Mouse (Mus musculus): ENCODE results near the gene Cnot2. TPM values are rescaled to one million over a fixed set of nuclear protein-coding genes. Genes with fewer than 3 reads are reported as not detected.

Cnot2 gene
- polyA plus RNA-seq, 1 experiment from 2014 or later, result 124 TPM

DNA sequence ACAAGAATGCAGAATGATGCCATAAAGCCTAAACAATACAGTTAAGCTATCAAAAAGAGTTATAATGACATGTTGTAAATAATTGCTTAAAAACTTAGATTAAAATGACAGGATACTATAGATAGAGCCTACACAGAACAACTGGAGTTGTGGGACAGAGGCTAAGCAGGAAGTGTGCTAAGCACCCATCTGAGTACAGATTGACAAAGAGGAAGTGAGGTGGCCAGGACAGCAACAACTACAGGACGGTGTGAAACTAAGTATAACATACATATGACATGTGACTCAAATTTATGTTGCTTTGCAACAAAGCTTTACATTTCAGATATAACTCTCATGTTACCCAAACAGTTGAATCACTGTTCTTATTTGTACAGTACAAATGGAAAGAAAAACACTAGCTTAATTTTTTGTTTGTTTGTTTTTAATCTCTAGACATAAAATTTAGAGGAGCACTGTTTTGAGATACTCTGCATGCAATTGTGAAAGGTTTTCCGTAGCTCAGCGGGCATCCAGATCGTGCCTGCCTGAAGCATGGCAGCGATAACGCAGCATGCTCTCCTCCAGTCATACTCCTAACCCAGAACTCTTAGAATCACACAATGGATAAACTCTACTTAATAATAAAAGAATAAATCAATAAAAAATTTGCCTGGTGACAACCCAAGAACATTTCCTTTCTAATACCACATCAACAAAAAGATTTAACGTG, 75.9 kb downstream of the Cnot2 start:
- 92% methylated on average over 7 of the region's 7 CpGs for WGBS
- no peak overlapping the region for H3K27ac ChIP-seq (replicated peaks)
- H3K27me3 ChIP-seq (replicated peaks; ENCODE audit: low read depth, poor library complexity, severe bottlenecking), result no peaks in the 10 kb centered on the region
- H3K4me3 ChIP-seq, result no peak overlapping the region
- H3K4me1 ChIP-seq, result no peaks in the 10 kb centered on the region
- H3K36me3 ChIP-seq (replicated peaks), result peaks cover 15% of the 10 kb centered on the region
- H3K9me3 ChIP-seq, result no peaks in the 10 kb centered on the region
- no peak for DNase-seq (ENCODE audit: low spot score)

DNA sequence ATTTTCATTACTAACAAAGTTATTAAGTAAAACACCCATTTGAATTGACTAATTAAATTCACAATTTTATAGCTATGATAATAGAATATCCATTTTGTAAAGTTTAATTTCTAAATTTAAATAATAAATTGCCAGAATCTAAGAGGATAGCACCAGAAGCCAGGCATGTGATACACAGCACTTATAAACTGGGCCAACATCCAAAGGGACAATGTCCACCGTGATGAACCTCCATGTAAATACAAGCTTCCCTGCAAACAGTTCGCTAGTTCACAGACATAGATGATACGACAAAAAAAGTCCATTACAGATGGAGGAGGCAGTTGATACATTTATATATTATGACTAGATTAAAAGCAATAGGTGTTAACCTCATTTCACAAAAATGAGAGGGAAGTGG, 88.5 kb downstream of the Cnot2 start:
- no peak overlapping the region for H3K27ac ChIP-seq (replicated peaks)
- H3K4me1 ChIP-seq, result no peaks in the 10 kb centered on the region
- no peaks in the 10 kb centered on the region for H3K9me3 ChIP-seq
- H3K4me3 ChIP-seq, result no peak overlapping the region
- DNase-seq (ENCODE audit: low spot score), result no peak
- no peaks in the 10 kb centered on the region for H3K27me3 ChIP-seq (replicated peaks; ENCODE audit: low read depth, poor library complexity, severe bottlenecking)
- peaks cover 77% of the 10 kb centered on the region for H3K36me3 ChIP-seq (replicated peaks)
- 93% methylated on average over 3 of the region's 3 CpGs for WGBS

DNA sequence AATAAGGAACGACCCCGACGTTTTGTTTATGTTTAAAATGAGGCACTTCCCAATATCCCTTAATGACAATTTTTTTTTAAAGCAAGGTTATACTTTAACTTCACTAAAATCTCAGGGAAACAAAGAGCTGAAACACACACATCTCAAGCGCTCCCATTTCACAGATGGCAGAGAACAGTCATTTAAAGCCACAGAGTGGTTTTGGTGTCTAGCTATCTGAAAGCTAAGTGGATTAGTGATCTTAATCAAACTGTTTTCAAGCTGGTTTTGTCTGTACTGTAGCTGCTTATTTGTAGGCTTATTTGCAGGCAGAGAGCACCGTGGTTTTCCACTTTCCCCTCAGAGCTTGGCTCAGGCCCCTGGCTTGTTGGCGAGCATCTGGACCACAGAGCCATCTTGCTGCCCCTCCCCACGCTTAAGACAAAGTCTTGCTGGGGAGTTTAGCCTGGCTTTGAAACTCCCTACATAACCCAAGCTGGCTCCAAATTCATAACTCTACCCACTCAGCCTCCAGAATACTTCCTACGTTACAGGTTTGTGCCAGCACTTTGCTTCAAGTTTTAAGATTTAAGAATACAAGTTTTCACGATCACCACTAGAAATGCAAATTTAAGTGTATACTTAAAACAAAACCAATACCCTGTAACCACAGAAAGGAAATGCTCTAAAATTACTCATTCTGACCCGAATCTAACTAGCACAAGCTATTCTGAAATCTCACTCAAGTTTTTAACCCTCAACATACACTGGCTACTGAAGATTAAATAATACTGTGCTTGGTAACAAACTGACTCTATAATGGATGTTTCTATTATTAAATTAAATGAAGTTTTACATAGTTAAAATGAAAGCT, 94.2 kb downstream of the Cnot2 start:
- Histone ChIP-seq H3K4me3 (no peak overlapping the region), H3K27ac (replicated peaks) (no peak overlapping the region), H3K27me3 (replicated peaks; ENCODE audit: low read depth, poor library complexity, severe bottlenecking) (no peaks in the 10 kb centered on the region), H3K9me3 (no peaks in the 10 kb centered on the region), H3K4me1 (no peaks in the 10 kb centered on the region), H3K36me3 (replicated peaks) (peaks cover 76% of the 10 kb centered on the region)
- no peak for DNase-seq (ENCODE audit: low spot score)
- 91% methylated on average over 10 of the region's 10 CpGs for WGBS

DNA sequence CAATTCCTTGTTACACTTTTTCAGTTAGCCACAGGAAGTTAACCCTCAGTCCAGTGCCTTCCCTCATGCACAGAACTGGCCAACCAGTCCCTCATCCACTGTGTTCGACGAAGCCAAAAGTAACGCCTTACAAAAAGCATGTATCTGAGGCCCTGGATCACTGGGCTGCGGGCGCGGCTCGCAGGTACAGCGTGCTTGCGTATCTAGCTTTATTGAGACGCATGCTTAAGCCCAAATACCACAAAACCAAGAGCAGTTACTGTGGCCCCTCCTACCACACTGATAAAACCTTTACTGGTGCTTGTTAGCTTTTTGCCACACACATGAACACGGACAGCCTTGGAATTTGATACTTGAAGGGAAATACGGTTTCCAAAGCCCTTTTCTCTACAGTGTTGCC, 99.4 kb downstream of the Cnot2 start:
- no peak overlapping the region for H3K27ac ChIP-seq (replicated peaks)
- no peaks in the 10 kb centered on the region for H3K4me1 ChIP-seq

DNA sequence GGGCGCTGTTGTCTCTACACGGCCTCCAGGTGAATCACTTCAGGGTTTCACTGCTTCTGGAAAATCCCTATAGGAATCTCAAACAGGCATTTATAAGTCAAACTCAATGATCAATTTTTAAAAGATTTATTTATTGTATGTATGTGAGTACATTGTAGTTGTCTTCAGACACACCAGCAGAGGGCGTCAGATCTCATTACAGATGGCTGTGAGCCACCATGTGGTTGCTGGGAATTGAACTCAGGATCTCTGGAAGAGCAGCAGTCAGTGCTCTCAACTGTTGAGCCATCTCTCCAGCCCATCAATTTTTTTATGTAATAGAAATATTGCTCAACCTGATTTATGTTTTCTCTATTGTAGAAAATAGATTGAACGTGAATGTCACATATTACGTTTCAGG, 100.3 kb downstream of the Cnot2 start:
- 90% methylated on average over 5 of the region's 5 CpGs for WGBS
- H3K4me3 ChIP-seq, result no peak overlapping the region

More for the DNA sequence above, 99.4 kb downstream of the Cnot2 start:
- Histone ChIP-seq H3K9me3 (peaks cover 2% of the 10 kb centered on the region; the same call in 1 of the 2 replicates), H3K4me3 (no peak overlapping the region), H3K36me3 (replicated peaks) (peaks cover 53% of the 10 kb centered on the region), H3K27me3 (replicated peaks; ENCODE audit: low read depth, poor library complexity, severe bottlenecking) (no peaks in the 10 kb centered on the region)
- no peak for DNase-seq (ENCODE audit: low spot score)
- WGBS, result 95% methylated on average over 12 of the region's 12 CpGs

DNA sequence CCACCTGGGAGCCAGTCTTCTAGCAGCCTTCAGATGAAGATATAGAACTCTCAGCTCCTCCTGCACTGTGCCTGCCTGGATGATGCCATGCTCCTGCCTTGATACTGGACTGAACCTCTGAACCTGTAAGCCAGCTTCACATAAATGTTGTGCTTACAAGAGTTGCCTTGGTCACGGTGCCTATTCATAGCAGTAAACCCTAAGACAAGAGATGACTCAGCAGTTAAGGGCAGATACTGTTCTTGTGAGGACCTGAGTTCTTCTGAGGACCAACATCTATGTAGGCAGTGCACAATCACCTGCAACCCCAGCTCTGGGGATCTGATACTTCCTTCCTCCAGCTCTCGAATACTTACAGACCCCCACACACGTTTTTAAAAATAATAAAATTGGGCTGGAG, 104.8 kb downstream of the Cnot2 start:
- H3K4me3 ChIP-seq, result no peak overlapping the region
- H3K27ac ChIP-seq (replicated peaks), result no peak overlapping the region
- peaks cover 4% of the 10 kb centered on the region; the same call in 1 of the 2 replicates for H3K36me3 ChIP-seq (replicated peaks)
- WGBS, result 91% methylated on average over 3 of the region's 3 CpGs
- peaks cover 19% of the 10 kb centered on the region for H3K27me3 ChIP-seq (replicated peaks; ENCODE audit: low read depth, poor library complexity, severe bottlenecking)
- H3K9me3 ChIP-seq, result peaks cover 5% of the 10 kb centered on the region; the same call in 1 of the 2 replicates
- H3K4me1 ChIP-seq, result peaks cover 28% of the 10 kb centered on the region
- no peak for DNase-seq (ENCODE audit: low spot score)

More for the DNA sequence above, 100.3 kb downstream of the Cnot2 start:
- no peak overlapping the region for H3K27ac ChIP-seq (replicated peaks)
- peaks cover 44% of the 10 kb centered on the region for H3K36me3 ChIP-seq (replicated peaks)
- peaks cover 5% of the 10 kb centered on the region; the same call in 1 of the 2 replicates for H3K9me3 ChIP-seq
- H3K27me3 ChIP-seq (replicated peaks; ENCODE audit: low read depth, poor library complexity, severe bottlenecking), result no peaks in the 10 kb centered on the region; the same call in 1 of the 2 replicates
- H3K4me1 ChIP-seq, result no peaks in the 10 kb centered on the region
- DNase-seq (ENCODE audit: low spot score), result no peak

DNA sequence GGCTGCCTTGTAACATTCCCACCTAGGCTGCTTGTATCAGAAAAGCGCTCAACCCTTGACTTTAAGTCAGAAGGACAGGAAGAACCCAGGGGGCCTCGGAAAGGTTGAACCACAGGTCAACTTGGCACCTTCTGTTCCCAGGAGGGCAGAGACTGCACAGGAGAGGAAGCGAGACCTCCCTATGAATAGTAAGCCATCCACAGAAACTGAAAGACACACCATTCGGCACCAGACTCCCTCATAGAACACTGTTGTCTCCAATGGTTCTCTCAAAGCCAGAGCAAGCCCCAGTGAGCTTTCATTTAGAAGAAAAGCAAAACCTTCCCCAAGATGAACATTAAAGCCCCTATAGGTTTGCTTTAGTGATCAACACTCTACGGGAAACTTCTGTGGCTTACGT, 105.6 kb downstream of the Cnot2 start:
- H3K27me3 ChIP-seq (replicated peaks; ENCODE audit: low read depth, poor library complexity, severe bottlenecking), result peaks cover 19% of the 10 kb centered on the region
- no peak overlapping the region for H3K27ac ChIP-seq (replicated peaks)
- H3K9me3 ChIP-seq, result peaks cover 5% of the 10 kb centered on the region; the same call in 1 of the 2 replicates
- no peak for DNase-seq (ENCODE audit: low spot score)
- peaks cover 28% of the 10 kb centered on the region for H3K4me1 ChIP-seq
- no peak overlapping the region for H3K4me3 ChIP-seq
- 70% methylated on average over 6 of the region's 6 CpGs for WGBS
- peaks cover 2% of the 10 kb centered on the region; the same call in 1 of the 2 replicates for H3K36me3 ChIP-seq (replicated peaks)

DNA sequence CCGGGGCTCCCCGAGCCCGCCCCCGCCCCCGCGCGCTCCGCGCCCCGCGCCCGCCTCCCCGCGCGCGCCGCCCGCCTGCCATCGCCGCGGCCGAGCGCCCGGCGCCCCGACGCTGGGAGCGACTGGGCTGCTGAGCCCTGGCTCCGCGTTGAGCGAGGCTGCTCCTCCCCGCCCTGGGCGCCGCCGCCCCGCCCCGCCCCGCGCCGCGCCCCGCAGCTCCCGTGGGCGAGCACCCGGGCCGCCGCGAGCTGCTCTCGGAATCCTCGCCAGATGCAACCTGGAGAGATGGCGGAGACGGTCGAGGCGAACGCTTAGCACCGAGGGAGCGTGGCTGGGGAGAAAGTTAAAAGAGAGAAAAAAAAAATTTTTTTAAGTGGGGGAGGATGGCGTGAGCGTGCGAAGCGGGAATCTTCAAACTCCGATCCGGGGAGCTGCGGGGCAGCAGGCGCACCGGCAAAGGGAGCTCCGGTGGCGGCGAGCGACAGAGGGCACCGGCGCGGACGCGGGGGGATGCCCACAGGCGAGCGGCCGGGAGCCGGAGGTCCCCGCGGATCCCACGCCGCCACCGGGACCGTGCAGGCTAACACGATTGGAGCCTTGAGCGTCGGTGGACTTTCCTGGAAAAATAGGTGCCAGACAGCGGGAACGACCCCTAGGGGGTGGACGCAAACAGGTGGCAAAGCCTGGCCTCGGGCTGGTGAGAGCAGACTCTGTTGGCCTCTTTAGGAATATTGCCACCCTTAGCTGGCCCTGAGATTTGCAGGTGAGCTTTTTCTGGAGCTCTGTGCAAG, 107.4 kb downstream of the Cnot2 start, which contains the start of gene Kcnmb4:
Gene Kcnmb4, minus strand, starts transcription at position 120 of the 791 bp plus-strand sequence.
- DNase-seq (ENCODE audit: low spot score), result peak; percentile 70
- Histone ChIP-seq H3K27ac (replicated peaks) (peak within 1 kb of the TSS; percentile 91), H3K36me3 (replicated peaks) (no peaks in the 10 kb centered on the region), H3K4me3 (peak within 1 kb of the TSS; percentile 73), H3K27me3 (replicated peaks; ENCODE audit: low read depth, poor library complexity, severe bottlenecking) (peaks cover 19% of the 10 kb centered on the region), H3K4me1 (peaks cover 28% of the 10 kb centered on the region), H3K9me3 (peaks cover 5% of the 10 kb centered on the region; the same call in 1 of the 2 replicates)
- 3% methylated on average over 92 of the region's 92 CpGs for WGBS

DNA sequence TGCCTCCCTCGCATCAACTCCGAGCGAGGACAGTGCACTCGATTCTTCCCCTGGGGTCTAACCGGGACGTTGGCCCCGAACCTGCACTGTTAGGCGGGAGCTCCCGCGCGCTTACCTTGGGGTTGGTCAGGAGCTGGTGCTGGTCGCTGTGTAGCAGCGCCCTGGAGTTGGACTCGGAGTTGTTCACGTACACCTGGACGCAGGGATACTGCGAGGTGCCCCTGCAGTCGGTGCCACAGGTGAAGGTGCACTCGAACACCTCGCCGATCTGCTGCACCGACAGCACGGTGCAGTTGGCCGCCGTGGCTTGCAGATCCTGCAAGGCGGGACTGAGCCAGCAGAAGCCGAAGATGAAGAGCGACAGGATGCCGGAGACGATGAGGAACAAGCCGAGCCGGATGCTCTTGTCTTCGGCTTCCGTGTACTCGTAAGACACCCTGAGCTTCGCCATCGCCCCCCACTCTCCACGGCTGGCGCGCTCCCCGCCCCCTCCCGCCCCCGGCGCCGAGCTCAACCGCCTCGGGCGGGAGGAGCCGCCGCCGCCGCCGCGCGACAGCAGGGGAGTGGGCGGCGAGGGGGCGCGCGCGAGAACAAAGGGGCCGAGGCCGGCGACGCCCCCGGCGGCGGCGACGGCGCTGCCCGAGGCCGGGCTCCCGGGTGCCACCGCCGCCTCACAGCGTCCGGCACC, 108.1 kb downstream of the Cnot2 start:
- H3K4me3 ChIP-seq, result peak overlapping the region; percentile 73
- H3K27ac ChIP-seq (replicated peaks), result peak overlapping the region; percentile 91
- peaks cover 28% of the 10 kb centered on the region for H3K4me1 ChIP-seq
- no peaks in the 10 kb centered on the region for H3K36me3 ChIP-seq (replicated peaks)
- peaks cover 5% of the 10 kb centered on the region; the same call in 1 of the 2 replicates for H3K9me3 ChIP-seq
- peak; percentile 76 for DNase-seq (ENCODE audit: low spot score)
- under 1% methylated on average over 77 of the region's 78 CpGs for WGBS
- H3K27me3 ChIP-seq (replicated peaks; ENCODE audit: low read depth, poor library complexity, severe bottlenecking), result peaks cover 19% of the 10 kb centered on the region

DNA sequence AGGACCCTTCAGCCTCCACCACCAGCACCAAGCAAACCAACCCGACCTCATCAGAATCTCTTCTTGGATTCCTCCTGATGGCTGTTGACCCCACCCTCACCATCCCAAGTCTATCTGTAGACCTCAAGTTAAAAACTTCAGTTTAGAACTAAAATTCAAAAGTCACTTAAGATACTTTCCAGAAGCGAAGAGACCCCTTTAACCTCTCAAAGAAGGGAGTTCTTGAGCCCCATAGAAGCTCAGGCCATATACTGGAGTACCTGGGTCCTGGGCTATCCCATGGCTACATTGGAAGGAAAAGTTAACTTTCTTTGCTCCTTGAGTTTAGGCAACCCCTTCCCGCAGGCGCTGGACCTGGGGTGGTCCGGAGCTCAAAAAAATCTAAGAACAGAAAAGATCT, 108.7 kb downstream of the Cnot2 start:
- Histone ChIP-seq H3K27me3 (replicated peaks; ENCODE audit: low read depth, poor library complexity, severe bottlenecking) (peaks cover 19% of the 10 kb centered on the region), H3K27ac (replicated peaks) (peak overlapping the region; percentile 91), H3K36me3 (replicated peaks) (no peaks in the 10 kb centered on the region), H3K9me3 (peaks cover 5% of the 10 kb centered on the region; the same call in 1 of the 2 replicates), H3K4me3 (peak overlapping the region; percentile 73), H3K4me1 (peaks cover 28% of the 10 kb centered on the region)
- 9% methylated on average over 5 of the region's 5 CpGs for WGBS
- DNase-seq (ENCODE audit: low spot score), result no peak

DNA sequence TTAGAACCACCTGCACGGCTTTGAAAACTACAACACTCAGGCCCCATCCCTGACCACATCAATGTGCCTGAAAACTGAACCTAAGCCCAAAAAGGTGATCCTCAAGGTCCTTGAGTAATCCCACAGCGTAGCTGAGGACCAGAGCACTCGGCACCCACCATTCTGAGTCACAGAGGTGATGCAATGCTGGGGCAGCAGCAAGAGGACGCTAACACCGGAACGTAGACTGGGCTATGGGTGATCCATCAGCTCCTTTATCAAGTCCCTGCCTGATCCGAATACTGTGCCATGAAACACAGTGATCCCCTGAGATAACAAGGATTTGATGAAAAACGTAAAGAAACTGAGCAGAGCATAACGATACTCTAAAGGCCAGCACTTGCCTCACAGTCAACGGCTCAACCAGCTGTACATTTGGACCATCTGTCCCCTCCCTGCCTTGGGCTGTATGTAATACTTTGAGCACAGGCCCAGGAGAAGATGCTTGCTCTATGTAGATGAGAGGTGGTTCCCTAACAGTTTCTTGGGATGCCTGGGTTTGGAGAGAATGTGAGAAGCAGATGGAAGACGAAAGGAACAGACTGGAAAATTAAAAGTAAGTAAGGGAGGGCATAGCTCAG, 110.9 kb downstream of the Cnot2 start:
- Histone ChIP-seq H3K4me3 (no peak overlapping the region), H3K4me1 (peaks cover 23% of the 10 kb centered on the region), H3K27ac (replicated peaks) (no peak overlapping the region), H3K36me3 (replicated peaks) (no peaks in the 10 kb centered on the region), H3K9me3 (no peaks in the 10 kb centered on the region), H3K27me3 (replicated peaks; ENCODE audit: low read depth, poor library complexity, severe bottlenecking) (peaks cover 19% of the 10 kb centered on the region; the same call in 1 of the 2 replicates)
- DNase-seq (ENCODE audit: low spot score), result no peak
- 91% methylated on average over 11 of the region's 11 CpGs for WGBS

Measured in embryonic facial prominence, embryonic 10.5 days (tissue).